Mouse (Mus musculus) midbrain, embryonic 13.5 days (tissue): ENCODE measurements around the gene Patl2. TPM values are rescaled to one million over a fixed set of nuclear protein-coding genes. Genes with fewer than 3 reads are reported as not detected.
A peak's percentile ranks its signal among the peaks of the same experiment; 100 is the strongest.

Experiments
- ATAC-seq: fragments of 200-750 bp; cut with Nextera tagmentation; 2 replicates; pipeline ENCODE4 v1.8.0; 2017; ENCODE audit warnings: mild to moderate bottlenecking, moderate TSS enrichment, moderate library complexity
- H3K27ac ChIP-seq: fragments of 300-500 bp; sonication (generic); 2 replicates; pipeline ENCODE4 v1.5.1; 2015; ENCODE audit warnings: inconsistent platforms, mild to moderate bottlenecking, moderate library complexity
- H3K27me3 ChIP-seq: fragments of 300-500 bp; sonication (generic); 2 replicates; pipeline ENCODE4 v1.6.1; 2015; ENCODE audit warnings: mild to moderate bottlenecking, inconsistent platforms
- H3K36me3 ChIP-seq: fragments of 300-500 bp; sonication (generic); 2 replicates; pipeline ENCODE4 v1.6.1; 2015; ENCODE audit warnings: mild to moderate bottlenecking, inconsistent platforms
- H3K4me1 ChIP-seq: fragments of 300-500 bp; sonication (generic); replicated peaks from 2 replicates; pipeline ENCODE4 v1.6.1; 2015; ENCODE audit warnings: inconsistent platforms
- H3K4me2 ChIP-seq: fragments of 300-500 bp; sonication (generic); replicated peaks from 2 replicates; pipeline ENCODE4 v1.6.1; 2015; ENCODE audit warnings: moderate library complexity, mild to moderate bottlenecking, inconsistent platforms
- H3K4me3 ChIP-seq: fragments of 300-500 bp; sonication (generic); replicated peaks from 2 replicates; pipeline ENCODE4 v1.5.1; 2015; ENCODE audit warnings: mild to moderate bottlenecking, inconsistent platforms
- H3K9ac ChIP-seq: fragments of 300-500 bp; sonication (generic); replicated peaks from 2 replicates; pipeline ENCODE4 v1.6.1; 2015; ENCODE audit warnings: mild to moderate bottlenecking, inconsistent platforms
- H3K9me3 ChIP-seq: fragments of 300-500 bp; sonication (generic); 2 replicates; pipeline ENCODE4 v1.6.1; 2016; ENCODE audit warnings: mild to moderate bottlenecking, inconsistent platforms
- WGBS: fragments of 180-500 bp; shearing (Covaris S2); methylation state at CpG from one replicate; pipeline ENCODE4 v1.1.7; 2015; 5-methylcytosine and 5-hydroxymethylcytosine counted together
- polyA plus RNA-seq: library from polyadenylated mRNA; unstranded; fragments of >200 nt; fragmentation: Nextera tagmentation; extraction: Ambion mirVana; gene quantifications from 2 replicates; pipeline ENCODE4 v1.2.1, GENCODE M21; 2015

The Patl2 gene
- polyA plus RNA-seq, 1 experiment from 2014 or later, result not detected

DNA sequence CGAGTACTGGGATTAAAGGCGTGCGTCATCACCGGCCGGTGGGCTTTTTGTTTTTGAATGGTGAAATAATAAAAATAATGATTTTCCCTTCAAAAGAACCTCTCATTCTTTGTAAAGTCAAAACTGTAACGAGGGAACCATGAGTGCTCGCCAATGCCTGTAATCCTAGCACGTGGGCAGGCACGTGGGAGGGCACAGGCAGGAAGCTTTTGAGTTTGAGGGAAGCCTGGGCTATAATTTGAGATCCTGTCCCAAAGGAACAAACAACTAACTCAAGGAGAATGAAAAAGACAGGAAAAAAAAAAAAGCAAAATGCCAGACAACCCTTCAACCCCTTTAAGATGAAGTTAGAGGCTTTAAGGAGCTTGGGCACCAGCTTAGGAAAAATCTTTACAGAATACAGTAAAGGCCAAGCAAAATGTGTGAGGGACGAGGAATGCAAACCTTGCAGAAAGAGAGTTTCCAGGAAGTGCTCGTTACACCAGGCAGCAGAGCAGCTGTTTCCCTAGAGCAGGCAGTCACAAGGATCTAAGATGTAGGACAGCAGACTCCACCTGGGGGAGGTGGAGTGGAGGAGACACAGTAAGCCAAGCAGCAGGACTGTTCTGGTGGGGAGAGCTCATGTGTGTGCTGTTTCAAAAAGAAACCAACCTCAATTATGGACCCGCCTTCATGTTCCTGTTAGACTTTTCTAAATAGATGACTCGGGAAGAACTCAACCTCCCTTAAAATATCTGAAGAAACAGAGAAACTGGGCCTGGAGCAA is 22.4 kb downstream of the Patl2 start:
- Histone ChIP-seq H3K4me2 (no peak overlapping the region), H3K4me3 (no peak overlapping the region), H3K27me3 (no peaks in the 10 kb centered on the region), H3K9ac (no peak overlapping the region), H3K4me1 (0 out of 2 replicates have a peak, but pooled peaks cover 1% of the 10 kb centered on the region), H3K27ac (no peak overlapping the region), H3K9me3 (no peaks in the 10 kb centered on the region), H3K36me3 (no peaks in the 10 kb centered on the region)
- 86% methylated on average over 13 of the region's 13 CpGs for WGBS
- ATAC-seq, result no peak

DNA sequence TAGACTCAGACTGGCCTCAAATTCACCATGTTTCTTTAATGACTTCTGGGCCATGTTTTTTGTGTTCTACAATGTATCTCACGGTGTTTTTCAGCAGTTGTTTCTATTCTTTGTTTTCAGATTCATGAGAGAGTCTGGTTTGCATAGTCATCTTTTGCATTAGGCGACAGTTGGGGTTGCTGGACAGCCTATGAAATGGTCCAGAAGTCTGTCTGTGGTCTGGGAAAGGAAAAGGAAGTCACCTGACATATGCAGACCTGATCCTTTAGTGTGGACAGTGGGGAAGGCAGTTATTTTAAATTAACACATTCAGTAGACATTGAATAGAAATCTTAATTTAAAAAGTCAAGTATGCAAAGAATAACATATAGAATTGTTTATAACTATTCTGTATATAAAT is 23.5 kb downstream of the Patl2 start:
- H3K4me2 ChIP-seq, result no peak overlapping the region
- no peak overlapping the region for H3K9ac ChIP-seq
- H3K4me3 ChIP-seq, result no peak overlapping the region
- 85% methylated on average over 2 of the region's 2 CpGs for WGBS
- H3K9me3 ChIP-seq, result no peaks in the 10 kb centered on the region
- no peak for ATAC-seq
- H3K4me1 ChIP-seq, result 0 out of 2 replicates have a peak, but pooled peaks cover 6% of the 10 kb centered on the region
- no peaks in the 10 kb centered on the region for H3K27me3 ChIP-seq
- H3K27ac ChIP-seq, result no peak overlapping the region
- no peaks in the 10 kb centered on the region for H3K36me3 ChIP-seq

DNA sequence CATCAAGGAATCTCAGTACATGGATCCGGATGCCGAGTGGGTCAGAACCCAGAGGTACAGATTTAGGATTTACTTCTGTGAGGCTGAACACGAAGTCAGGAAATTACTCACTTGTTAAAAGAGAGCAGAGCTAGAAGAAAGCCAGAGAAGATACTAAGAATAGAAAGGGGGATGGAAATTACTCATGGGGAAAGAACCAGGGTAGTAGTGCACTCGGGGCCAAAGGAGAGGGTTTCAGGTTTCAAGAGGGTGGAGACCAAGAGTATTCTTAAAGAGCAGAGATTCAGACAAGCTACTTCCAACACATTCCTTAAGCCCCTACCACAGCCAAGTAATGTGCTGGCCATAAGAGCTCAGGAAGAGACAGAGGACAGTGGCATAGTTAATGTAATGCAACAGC is 24.4 kb downstream of the Patl2 start:
- H3K9me3 ChIP-seq, result no peaks in the 10 kb centered on the region
- no peaks in the 10 kb centered on the region for H3K27me3 ChIP-seq
- 17% methylated on average over 4 of the region's 4 CpGs for WGBS
- H3K4me2 ChIP-seq, result no peak overlapping the region
- no peak overlapping the region for H3K9ac ChIP-seq
- no peak overlapping the region for H3K4me3 ChIP-seq
- ATAC-seq, result no peak
- H3K4me1 ChIP-seq, result 0 out of 2 replicates have a peak, but pooled peaks cover 6% of the 10 kb centered on the region
- no peaks in the 10 kb centered on the region for H3K36me3 ChIP-seq
- H3K27ac ChIP-seq, result no peak overlapping the region

DNA sequence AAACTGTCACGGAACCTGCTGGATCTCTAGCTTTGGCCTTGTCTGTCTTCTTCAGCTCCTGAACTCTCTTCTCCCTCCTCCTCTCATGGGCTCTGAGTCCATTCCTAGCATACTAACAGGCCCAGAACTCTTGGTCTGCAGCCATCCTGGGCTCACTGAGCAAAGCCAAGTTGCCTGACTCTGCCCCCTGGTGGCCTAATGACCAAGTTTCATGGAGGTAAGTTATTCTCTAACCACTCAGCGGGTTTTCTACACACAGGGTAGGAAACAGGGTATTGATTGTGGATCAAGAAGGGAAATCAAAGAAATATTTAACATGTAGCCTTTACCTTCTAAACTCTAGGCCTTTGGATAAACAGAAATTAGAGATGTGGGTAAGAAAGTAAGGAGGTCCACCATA is 25.3 kb downstream of the Patl2 start, which contains the start of gene Trim69:
Gene Trim69, plus strand, starts transcription at position 21 of the 400 bp plus-strand sequence.
- Histone ChIP-seq H3K4me2 (no peak within 1 kb of the TSS), H3K9me3 (no peaks in the 10 kb centered on the region), H3K27me3 (no peaks in the 10 kb centered on the region), H3K27ac (no peak within 1 kb of the TSS), H3K4me1 (0 out of 2 replicates have a peak, but pooled peaks cover 6% of the 10 kb centered on the region), H3K9ac (no peak within 1 kb of the TSS), H3K4me3 (no peak within 1 kb of the TSS), H3K36me3 (no peaks in the 10 kb centered on the region)
- 47% methylated on average over 2 of the region's 2 CpGs for WGBS
- 0 out of 2 replicates have a peak, but pooled peaks have one; percentile 43 for ATAC-seq

DNA sequence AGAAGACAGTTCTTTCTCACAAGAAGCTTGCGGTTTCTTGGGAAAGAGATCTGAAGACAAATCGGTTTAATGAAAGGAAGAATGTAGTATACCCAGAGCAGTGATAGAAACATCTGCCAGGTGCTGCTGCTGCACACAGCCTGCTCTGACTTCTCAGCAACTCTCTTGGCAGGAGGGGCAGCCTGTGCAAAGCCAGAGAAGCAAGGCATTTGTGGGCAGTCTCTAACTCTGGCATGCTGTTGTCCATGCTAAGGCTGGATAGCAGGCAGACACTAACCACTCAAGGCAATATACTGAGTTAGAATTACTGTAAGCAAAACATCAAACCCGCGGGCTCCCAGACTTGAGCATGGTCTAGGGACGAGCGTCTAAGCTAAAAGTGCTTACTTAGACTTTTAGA is 26.3 kb downstream of the Patl2 start:
- Histone ChIP-seq H3K9me3 (no peaks in the 10 kb centered on the region), H3K4me1 (0 out of 2 replicates have a peak, but pooled peaks cover 6% of the 10 kb centered on the region), H3K4me2 (no peak overlapping the region), H3K36me3 (no peaks in the 10 kb centered on the region), H3K9ac (no peak overlapping the region), H3K4me3 (no peak overlapping the region), H3K27me3 (no peaks in the 10 kb centered on the region), H3K27ac (no peak overlapping the region)
- no peak for ATAC-seq
- 92% methylated on average over 6 of the region's 6 CpGs for WGBS

DNA sequence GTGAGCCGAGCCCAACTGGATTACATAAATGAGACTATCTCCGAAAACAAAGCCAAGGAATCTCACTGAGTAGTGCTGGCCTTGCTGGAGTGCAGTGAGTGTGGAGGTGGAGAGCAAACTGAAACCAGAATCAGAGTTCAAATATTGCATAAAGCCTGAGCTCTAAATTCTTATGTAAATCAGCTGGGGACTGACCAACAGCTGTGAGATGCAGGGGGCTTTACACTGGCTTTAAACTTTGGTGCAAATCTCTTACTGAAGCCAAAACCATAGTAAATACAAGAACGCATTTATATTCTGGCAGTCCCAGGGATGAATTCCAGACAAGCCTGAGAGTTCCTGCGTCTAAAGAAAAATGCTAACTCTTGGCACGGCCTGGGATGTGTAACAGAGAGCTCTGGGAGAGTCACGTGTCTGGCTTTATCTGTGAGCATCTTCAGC is 27.6 kb downstream of the Patl2 start:
- Histone ChIP-seq H3K27me3 (no peaks in the 10 kb centered on the region), H3K4me1 (0 out of 2 replicates have a peak, but pooled peaks cover 6% of the 10 kb centered on the region), H3K36me3 (no peaks in the 10 kb centered on the region), H3K4me2 (no peak overlapping the region), H3K9me3 (no peaks in the 10 kb centered on the region), H3K4me3 (no peak overlapping the region), H3K9ac (no peak overlapping the region), H3K27ac (no peak overlapping the region)
- WGBS, result 47% methylated on average over 6 of the region's 6 CpGs
- ATAC-seq, result no peak

DNA sequence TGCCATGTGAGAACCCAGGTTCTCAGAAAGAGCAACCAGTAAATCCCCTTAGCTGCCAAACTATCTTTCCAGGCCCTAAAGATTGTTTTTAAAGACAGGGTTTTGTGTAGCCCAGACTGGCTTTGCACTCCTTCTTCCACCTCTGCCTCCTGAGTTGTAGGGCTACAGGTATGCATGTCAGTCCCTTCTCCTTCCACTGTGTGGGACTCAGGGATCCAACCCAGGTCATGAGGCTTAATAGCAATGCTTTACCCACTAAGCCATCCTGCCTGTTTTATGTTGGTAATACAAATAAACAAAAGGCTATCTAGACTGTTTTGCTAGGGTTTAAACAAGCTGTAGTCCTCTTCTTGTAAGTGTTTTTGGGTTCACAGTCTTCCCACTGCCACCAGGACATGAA is 28.4 kb downstream of the Patl2 start:
- H3K36me3 ChIP-seq, result no peaks in the 10 kb centered on the region
- no peak overlapping the region for H3K4me3 ChIP-seq
- no peak overlapping the region for H3K27ac ChIP-seq
- no peaks in the 10 kb centered on the region for H3K9me3 ChIP-seq
- no peaks in the 10 kb centered on the region for H3K27me3 ChIP-seq
- 0 out of 2 replicates have a peak, but pooled peaks cover 6% of the 10 kb centered on the region for H3K4me1 ChIP-seq
- no peak overlapping the region for H3K9ac ChIP-seq
- no peak overlapping the region for H3K4me2 ChIP-seq
- no peak for ATAC-seq

DNA sequence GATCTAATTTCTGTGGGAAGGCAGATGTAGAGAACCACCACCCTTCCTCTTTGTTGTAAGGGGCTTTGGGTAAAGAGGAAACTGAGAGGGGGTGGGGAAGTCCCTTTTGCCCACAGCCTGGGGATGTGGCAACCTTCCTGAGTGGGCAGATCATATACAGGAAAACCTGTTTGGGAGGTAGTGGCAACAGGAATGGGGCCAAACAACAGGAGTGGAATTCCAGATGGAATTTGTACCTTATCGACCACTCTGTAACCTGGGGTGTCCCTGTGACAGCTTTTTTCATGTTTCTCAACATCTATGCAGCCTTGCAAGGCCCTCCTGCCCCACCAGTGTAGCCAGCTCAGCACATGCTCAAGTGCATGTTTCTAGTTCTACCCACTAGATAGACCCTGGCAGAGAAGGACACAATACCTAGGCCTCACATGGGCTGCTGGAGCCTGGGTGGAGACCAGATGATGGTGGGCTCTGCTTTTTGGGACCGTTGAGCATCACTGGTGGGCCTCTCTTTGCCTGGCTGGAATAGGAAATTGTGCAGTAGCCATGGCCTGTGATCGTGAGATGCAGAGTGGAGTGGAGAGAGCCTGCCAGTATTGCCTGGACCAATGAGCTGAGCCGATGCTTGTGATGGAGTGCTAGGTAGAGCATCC is 29.8 kb downstream of the Patl2 start:
- Histone ChIP-seq H3K4me1 (0 out of 2 replicates have a peak, but pooled peaks cover 6% of the 10 kb centered on the region), H3K4me2 (no peak overlapping the region), H3K27me3 (no peaks in the 10 kb centered on the region), H3K27ac (no peak overlapping the region), H3K9ac (no peak overlapping the region), H3K4me3 (no peak overlapping the region), H3K36me3 (no peaks in the 10 kb centered on the region), H3K9me3 (no peaks in the 10 kb centered on the region)
- WGBS, result 90% methylated on average over 4 of the region's 4 CpGs
- ATAC-seq, result no peak

DNA sequence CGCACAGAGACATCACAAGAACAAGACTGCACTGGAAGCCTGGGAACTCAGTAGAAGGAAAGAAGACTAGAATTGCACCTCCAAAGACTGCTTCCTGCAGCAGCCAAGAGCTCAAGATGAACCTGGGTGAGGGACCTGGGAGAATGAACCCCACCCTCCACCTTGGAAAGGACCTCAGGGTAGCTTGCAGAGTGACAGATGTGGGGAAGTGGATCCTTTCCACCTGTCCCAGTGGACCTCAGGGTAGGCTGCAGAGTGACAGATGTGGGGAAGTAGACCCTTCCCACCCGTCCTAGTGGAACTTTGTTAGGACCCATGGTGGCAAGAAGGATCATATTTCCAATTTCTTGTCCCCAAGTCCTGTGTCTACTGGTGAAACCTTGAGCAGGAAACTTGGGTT is 30.7 kb downstream of the Patl2 start:
- H3K36me3 ChIP-seq, result no peaks in the 10 kb centered on the region
- 0 out of 2 replicates have a peak, but pooled peaks cover 6% of the 10 kb centered on the region for H3K4me1 ChIP-seq
- no peak overlapping the region for H3K9ac ChIP-seq
- no peaks in the 10 kb centered on the region for H3K27me3 ChIP-seq
- no peak for ATAC-seq
- H3K9me3 ChIP-seq, result no peaks in the 10 kb centered on the region
- H3K4me2 ChIP-seq, result no peak overlapping the region
- no peak overlapping the region for H3K4me3 ChIP-seq
- H3K27ac ChIP-seq, result no peak overlapping the region
- 90% methylated on average over 2 of the region's 2 CpGs for WGBS

DNA sequence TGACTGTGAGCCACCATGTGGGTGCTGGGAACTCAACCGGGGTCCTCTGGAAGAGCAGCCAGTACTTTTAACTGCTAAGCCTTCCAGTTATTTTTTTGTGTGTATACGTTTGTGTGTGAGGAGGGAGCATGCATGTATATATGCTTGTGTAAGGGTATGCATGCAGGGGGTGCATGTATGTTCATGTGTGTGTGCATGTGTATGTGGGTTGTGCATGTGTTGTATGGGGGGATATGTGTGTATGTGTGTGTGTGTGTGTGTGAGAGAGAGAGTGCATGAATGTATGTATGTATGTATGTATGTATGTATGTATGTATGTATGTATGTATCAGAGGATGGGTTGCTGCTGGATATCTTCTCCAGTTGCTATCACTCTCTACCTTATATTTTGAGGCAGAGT is 31.5 kb downstream of the Patl2 start:
- Histone ChIP-seq H3K36me3 (no peaks in the 10 kb centered on the region), H3K9ac (no peak overlapping the region), H3K27ac (no peak overlapping the region), H3K4me3 (no peak overlapping the region), H3K4me1 (0 out of 2 replicates have a peak, but pooled peaks cover 6% of the 10 kb centered on the region), H3K9me3 (no peaks in the 10 kb centered on the region), H3K4me2 (no peak overlapping the region), H3K27me3 (no peaks in the 10 kb centered on the region)
- 89% methylated on average over 2 of the region's 2 CpGs for WGBS
- ATAC-seq, result no peak

DNA sequence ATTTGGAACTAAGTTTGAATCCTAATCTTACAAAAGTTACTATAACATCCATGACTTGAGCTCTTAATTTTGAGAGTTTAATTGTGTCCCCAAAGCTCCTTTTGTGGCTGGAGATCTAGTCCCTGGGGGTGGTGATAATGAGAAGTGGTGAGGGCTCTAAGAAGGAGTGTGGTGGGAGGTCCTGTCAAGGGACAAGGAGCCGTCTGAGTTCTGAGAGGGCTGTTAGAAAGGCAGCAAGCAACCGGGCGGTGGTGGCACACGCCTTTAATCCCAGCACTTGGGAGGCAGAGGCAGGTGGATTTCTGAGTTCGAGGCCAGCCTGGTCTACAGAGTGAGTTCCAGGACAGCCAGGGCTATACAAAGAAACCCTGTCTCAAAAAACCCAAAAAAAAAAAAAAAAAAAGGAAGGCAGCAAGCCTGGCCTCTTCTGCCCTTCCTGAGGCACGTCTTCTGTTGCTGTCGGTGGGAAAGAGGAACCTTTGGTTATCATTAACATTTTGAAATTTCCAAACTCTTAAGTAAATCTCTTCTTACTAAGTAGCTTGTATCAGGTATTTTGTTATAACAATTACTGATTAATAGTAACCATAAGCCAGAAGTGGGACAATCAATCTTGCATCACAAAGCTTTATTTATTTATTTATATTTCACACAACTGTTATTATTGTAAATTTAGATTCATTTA is 32.2 kb downstream of the Patl2 start:
- WGBS, result 88% methylated on average over 7 of the region's 7 CpGs
- no peak for ATAC-seq
- H3K4me1 ChIP-seq, result 0 out of 2 replicates have a peak, but pooled peaks cover 6% of the 10 kb centered on the region

DNA sequence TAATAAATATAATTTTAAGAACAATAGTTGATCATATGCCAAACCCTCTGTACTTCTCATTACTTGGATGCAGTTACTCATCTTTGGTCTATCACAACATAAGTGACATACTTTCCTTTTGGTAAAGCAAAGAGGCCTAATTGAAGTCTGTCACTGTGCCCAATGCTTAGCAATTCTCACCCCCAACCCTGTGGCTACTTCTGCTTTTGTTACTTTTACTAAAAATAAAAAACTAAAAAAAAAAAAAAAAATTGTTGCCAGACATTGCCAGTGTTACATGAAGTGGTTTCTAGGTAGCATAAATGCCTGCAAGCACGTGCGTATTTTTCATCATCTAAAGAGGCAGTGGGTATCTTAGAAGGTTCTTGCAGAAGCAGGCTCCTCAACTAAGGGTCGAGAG is 33.1 kb downstream of the Patl2 start:
- no peaks in the 10 kb centered on the region for H3K4me1 ChIP-seq
- H3K4me3 ChIP-seq, result no peak overlapping the region
- H3K27ac ChIP-seq, result no peak overlapping the region
- ATAC-seq, result no peak
- no peaks in the 10 kb centered on the region for H3K27me3 ChIP-seq
- no peaks in the 10 kb centered on the region for H3K36me3 ChIP-seq
- no peak overlapping the region for H3K9ac ChIP-seq
- H3K9me3 ChIP-seq, result no peaks in the 10 kb centered on the region
- H3K4me2 ChIP-seq, result no peak overlapping the region
- WGBS, result 88% methylated on average over 3 of the region's 3 CpGs

More for the DNA sequence above, 32.2 kb downstream of the Patl2 start:
- H3K9me3 ChIP-seq, result no peaks in the 10 kb centered on the region
- no peak overlapping the region for H3K27ac ChIP-seq
- H3K4me2 ChIP-seq, result no peak overlapping the region
- H3K9ac ChIP-seq, result no peak overlapping the region
- H3K36me3 ChIP-seq, result no peaks in the 10 kb centered on the region
- H3K4me3 ChIP-seq, result no peak overlapping the region
- no peaks in the 10 kb centered on the region for H3K27me3 ChIP-seq
